Mouse (Mus musculus) mammary gland, adult 2 months (tissue): ENCODE results near the gene Brd2. TPM values are rescaled to one million over a fixed set of nuclear protein-coding genes. Genes with fewer than 3 reads are reported as not detected.

Source experiments
- polyA plus RNA-seq: library from polyadenylated mRNA; depleted of rRNA; stranded (reverse); fragments of >200 nt; gene quantifications from 2 replicates; pipeline ENCODE4 v1.2.3, GENCODE M21; 2012; ENCODE audit warnings: low replicate concordance; rRNA removed

Gene Brd2
- 112 and 199 TPM in 2 replicates for polyA plus RNA-seq

DNA sequence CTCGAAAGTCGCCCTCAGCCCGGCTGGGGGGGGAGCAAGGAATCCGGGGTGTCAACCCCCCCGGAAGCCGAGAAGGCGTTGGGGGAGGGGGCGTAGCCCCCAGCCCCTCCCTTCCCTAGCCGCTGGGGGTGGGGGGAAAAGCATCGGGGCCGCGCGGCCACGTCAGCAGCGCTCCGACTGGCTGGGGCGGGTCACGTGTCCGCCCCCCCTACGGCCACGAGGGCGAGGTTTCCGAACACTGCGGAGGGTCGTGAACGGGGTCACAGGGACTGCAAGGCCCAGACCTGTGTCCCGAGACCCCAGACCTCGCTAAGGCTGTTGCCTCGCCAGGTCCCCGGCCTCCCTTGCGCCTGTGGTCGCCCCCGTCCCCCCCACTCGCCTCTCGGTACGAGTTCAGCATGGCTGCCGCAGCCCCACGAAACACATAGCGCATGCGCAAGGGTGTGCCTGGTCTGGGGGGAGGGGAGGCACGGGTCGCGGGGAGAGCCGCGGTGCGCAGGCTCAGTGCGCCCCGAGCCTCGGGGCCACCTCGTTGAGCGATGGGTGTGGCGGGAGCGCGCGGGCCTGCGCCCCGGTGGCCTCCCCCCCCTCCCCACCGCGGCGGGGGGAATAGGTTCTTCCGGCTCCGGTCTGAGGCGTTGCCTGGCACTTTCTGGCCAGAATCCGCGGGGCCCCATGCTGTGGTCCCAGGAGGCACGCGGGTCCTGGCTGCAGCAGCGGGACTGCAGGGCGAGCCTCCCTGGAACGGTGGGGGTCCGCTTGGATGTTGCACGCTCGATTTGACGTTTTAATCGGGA is at the start of gene Brd2:
TSS of gene Brd2 (minus strand) at position 447 of the 797 bp plus-strand sequence.

GRCm38 (mm10) chr17:34152923-34153322 is 30.5 kb upstream of the Brd2 start, which contains the start of gene H2-DMb1:
TSS of gene H2-DMb1 (plus strand) at chr17:34153072.

GRCm38 (mm10) chr17:34143033-34143432 is 20.6 kb upstream of the Brd2 start, which contains the start of gene H2-DMb2:
TSS of gene H2-DMb2 (plus strand) at chr17:34143307.

DNA sequence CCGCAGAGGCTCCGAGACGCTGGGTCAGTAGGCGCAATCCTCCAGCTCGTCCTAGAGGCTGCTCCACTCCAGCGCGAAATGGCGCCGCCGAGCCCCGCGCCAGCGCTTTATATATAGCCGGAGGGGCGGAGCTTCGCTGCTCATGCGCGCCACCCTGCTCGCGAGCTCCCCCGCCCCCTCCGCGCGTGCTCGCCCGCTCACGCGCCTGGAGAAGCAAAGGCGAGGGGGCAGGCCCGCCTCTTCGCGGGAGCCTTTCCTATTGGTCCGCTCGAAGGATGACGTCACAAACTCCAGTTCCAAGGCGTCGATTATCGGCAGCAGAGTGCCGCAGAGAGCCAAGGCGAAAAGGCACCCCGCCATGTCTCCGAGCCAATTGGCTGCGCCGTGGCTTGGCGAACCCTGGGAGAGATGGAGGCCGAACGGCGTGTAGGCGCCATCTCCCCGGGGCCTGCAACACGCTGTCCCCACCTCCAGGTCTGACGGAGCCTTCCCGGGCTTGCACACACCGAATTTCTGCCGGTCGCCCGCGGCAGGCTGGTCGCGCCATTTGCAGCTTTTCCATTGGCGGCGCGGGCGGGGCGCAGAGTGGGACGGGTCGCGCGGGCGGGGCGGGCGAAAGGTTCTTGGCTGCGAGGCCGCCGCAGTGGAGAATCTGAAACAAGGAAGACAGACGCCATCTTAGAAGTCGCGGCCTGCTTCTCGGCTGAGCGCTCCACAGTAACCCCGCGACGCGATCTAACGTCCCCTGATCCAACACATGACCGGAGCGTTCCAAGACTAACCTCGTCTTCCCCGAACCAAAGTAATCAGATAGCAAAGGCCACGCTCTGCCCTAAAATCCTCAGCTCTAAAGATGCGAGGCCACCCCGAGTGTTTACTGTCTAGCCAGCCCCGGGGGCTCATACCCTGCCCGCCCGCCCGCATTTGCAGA is 2.9 kb downstream of the Brd2 start, which contains the start of gene H2-DMa:
TSS of gene H2-DMa (plus strand) at position 293 of the 931 bp plus-strand sequence.

DNA sequence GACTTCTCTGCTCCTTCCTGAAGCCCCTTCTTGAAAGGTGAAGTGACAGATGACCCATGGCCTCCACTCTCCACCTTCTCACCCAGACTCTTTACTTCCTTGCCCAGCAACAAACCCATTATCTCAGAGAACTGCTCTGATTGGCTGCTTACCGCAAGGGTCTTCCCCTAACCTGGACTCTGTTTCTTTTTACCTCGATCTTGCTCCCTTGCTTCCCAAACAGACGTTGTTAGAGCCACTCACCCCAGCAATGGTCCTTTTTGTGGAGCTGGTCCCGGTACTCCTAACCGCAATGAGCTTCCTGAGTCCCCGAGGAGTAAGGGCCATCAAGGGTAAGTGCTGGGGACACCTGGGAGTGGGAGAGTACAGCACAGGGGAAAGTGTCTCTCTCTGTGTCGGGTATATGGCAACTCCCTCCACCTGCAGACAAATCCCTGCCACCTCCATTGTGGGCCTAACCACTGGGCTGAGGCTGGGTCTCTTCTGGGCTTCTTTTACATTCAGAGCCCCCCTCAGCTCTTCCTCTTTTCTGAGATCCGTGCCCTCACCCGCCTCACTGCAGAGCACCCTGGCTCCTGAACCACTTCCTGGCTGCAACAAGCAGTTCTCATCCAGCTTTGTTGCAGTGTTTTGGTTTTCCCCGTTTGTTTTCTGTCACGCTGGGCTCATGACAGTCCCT is 30.1 kb downstream of the Brd2 start, which contains the start of gene H2-Oa:
TSS of gene H2-Oa (plus strand) at position 144 of the 679 bp plus-strand sequence.

Other genes with a start within 250 kb of the Brd2 start
- not detected in 2 replicates for gene Gm7029, start 248.8 kb downstream of the Brd2 start, polyA plus RNA-seq
- 2.1 and 4.2 TPM in 2 replicates for gene Kifc1, start 232.0 kb downstream of the Brd2 start, polyA plus RNA-seq
- 0.93 and 1.6 TPM in 2 replicates for gene Platr17, start 217.5 kb downstream of the Brd2 start, polyA plus RNA-seq
- 64.8 and 67.0 TPM in 2 replicates for gene Daxx, start 213.2 kb downstream of the Brd2 start, polyA plus RNA-seq
- gene Tapbp, start 206.7 kb downstream of the Brd2 start, polyA plus RNA-seq: 238 and 378 TPM in 2 replicates
- gene Zbtb22, start 206.7 kb downstream of the Brd2 start, polyA plus RNA-seq: 72.4 and 116 TPM in 2 replicates
- gene Rgl2, start 193.1 kb downstream of the Brd2 start, polyA plus RNA-seq: 255 and 438 TPM in 2 replicates
- gene Pfdn6, start 182.3 kb downstream of the Brd2 start, polyA plus RNA-seq: 12.4 and 16.1 TPM in 2 replicates
- 18.2 and 23.7 TPM in 2 replicates for gene Wdr46, start 182.0 kb downstream of the Brd2 start, polyA plus RNA-seq
- gene B3galt4, start 171.1 kb downstream of the Brd2 start, polyA plus RNA-seq: 9.8 and 25.7 TPM in 2 replicates
- gene Vps52, start 166.8 kb downstream of the Brd2 start, polyA plus RNA-seq: 68.7 and 74.9 TPM in 2 replicates
- 283 and 376 TPM in 2 replicates for gene Rps18, start 166.6 kb downstream of the Brd2 start, polyA plus RNA-seq
- 6,978 and 9,315 TPM in 2 replicates for gene H2-K1, start 122.3 kb downstream of the Brd2 start, polyA plus RNA-seq
- 29.1 and 42.5 TPM in 2 replicates for gene Ring1, start 98.0 kb downstream of the Brd2 start, polyA plus RNA-seq
- gene H2-Ke6, start 94.6 kb downstream of the Brd2 start, polyA plus RNA-seq: 89.2 and 219 TPM in 2 replicates
- gene Slc39a7, start 91.0 kb downstream of the Brd2 start, polyA plus RNA-seq: 148 and 187 TPM in 2 replicates
- gene Rxrb, start 90.8 kb downstream of the Brd2 start, polyA plus RNA-seq: 62.9 and 110 TPM in 2 replicates
- 1.8 and 4.3 TPM in 2 replicates for gene Col11a2, start 83.2 kb downstream of the Brd2 start, polyA plus RNA-seq
- 59.6 and 112 TPM in 2 replicates for gene H2-Oa, start 30.3 kb downstream of the Brd2 start, polyA plus RNA-seq
- gene H2-DMa, start 3.1 kb downstream of the Brd2 start, polyA plus RNA-seq: 180 and 191 TPM in 2 replicates
- gene H2-DMb2, start 20.7 kb upstream of the Brd2 start, polyA plus RNA-seq: 125 and 219 TPM in 2 replicates
- gene H2-DMb1, start 30.4 kb upstream of the Brd2 start, polyA plus RNA-seq: 243 and 276 TPM in 2 replicates
- gene Tap1, start 64.9 kb upstream of the Brd2 start, polyA plus RNA-seq: 81.6 and 135 TPM in 2 replicates
- 108 and 188 TPM in 2 replicates for gene Psmb9, start 65.1 kb upstream of the Brd2 start, polyA plus RNA-seq
- 204 and 242 TPM in 2 replicates for gene Psmb8, start 75.1 kb upstream of the Brd2 start, polyA plus RNA-seq
- gene Tap2, start 80.9 kb upstream of the Brd2 start, polyA plus RNA-seq: 74.2 and 121 TPM in 2 replicates
- 117 and 123 TPM in 2 replicates for gene H2-Ob, start 116.3 kb upstream of the Brd2 start, polyA plus RNA-seq
- gene H2-Ab1, start 135.1 kb upstream of the Brd2 start, polyA plus RNA-seq: 2,992 and 3,635 TPM in 2 replicates
- 1,227 and 1,651 TPM in 2 replicates for gene H2-Aa, start 165.2 kb upstream of the Brd2 start, polyA plus RNA-seq
- 606 and 611 TPM in 2 replicates for gene H2-Eb1, start 183.2 kb upstream of the Brd2 start, polyA plus RNA-seq
- gene H2-Eb2, start 203.0 kb upstream of the Brd2 start, polyA plus RNA-seq: 4.9 and 5.3 TPM in 2 replicates
- 1.8 and 3.7 TPM in 2 replicates for gene Btnl2, start 232.2 kb upstream of the Brd2 start, polyA plus RNA-seq